Mouse (Mus musculus) retina, postnatal 7 days (tissue): ENCODE results near the gene Adamts4.
A peak's percentile ranks its signal among the peaks of the same experiment; 100 is the strongest.
"Not testable (repeated sequence)": the region's sequence is repeated elsewhere in the genome, so short reads cannot be mapped to it uniquely, and the experiment has no call there.

ENCODE experiments used
- DNase-seq: peaks from one replicate; pipeline ENCODE4 v3.0.0-alpha.2; 2012; ENCODE audit warnings: low read depth, low spot score

Adamts4 gene

GRCm38 (mm10) chr1:171231844-171232243 is 18.4 kb upstream of the Adamts4 start:
- DNase-seq = no peak

DNA sequence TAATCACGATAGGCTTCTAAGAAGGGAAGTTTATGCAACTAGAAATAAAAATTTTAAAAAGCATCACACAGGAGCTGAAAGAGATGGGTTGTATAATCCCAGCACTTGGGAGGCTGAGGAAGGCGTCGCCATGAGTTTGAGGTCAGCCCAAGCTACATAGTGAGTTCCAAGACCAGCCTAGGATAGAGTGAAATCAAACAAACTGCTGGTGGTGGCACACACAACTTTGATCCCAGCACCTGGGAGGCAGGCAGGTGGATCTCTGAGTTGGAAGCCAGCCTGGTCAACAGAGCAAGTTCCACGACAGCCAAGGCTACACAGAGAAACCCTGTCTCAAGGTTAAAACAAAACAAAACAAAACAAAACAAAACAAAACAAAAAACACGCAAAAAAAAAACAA is 17.9 kb upstream of the Adamts4 start:
- DNase-seq = no peak

DNA sequence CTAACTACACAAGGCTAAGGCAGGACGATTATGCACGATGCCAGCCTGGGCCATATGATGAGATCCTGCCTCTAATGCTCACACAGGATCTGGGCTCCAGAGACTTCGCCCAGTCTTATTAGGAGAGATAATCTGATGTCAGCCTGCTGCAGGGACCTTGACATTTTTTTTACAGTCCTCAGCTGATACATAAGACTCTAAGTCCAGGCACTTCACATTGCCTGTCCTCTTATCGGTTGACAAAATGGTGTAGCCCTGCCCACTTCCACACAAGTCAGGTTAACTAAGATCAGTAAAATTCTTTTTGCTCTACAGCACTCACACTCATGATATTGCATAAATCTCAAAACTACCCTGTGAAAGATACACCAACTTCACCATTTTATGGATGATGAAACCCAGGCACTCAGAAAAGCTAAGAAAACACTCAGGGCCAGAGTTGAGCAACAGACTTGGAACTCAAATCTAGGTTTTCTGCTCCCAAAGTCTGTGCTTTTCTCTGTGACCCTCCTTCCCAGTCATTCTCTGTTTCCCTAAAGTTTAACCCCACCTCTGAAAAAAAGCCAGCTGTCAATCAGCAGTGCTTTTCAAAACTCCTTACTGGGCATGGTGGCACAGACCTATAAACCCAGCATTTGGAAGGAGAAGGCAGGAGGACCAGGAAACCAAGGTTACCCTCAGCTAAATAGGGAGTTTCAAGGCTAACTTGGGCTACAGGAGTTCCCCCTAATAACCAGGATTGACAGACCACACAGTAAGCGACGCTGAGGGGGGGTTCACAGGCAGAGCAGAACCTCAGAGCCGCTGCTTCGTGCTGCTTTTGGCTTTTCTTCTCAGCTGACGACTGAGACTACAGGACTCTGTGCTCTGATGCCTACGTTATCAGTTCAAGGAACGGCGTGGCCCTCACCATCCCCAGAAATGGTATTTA is 17.2 kb upstream of the Adamts4 start:
- DNase-seq = no peak

DNA sequence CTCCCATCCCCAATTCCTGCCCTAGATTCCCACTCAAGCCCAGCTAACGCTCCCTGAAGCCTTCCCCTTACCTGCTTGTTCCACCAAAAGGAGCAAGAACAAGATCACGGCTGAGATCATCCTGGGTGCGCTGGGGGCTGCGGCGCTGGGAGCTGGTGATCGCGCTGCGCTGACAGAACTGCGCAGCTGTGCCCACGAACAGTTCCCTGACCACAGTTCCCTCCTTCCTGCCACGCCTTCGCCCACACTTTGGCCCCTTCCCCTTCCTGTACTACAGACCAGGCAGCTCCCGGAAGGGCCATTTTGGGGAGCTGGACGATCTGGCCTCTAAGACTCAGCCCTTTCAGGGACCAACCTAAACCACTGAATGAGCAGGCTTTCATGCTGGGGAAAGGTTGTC is 16.1 kb upstream of the Adamts4 start, which contains the start of gene Fcer1g:
Fcer1g (minus strand) TSS at position 240 of the 400 bp plus-strand sequence.
- no peak for DNase-seq

GRCm38 (mm10) chr1:171234538-171234937 is 15.7 kb upstream of the Adamts4 start:
- DNase-seq = no peak

DNA sequence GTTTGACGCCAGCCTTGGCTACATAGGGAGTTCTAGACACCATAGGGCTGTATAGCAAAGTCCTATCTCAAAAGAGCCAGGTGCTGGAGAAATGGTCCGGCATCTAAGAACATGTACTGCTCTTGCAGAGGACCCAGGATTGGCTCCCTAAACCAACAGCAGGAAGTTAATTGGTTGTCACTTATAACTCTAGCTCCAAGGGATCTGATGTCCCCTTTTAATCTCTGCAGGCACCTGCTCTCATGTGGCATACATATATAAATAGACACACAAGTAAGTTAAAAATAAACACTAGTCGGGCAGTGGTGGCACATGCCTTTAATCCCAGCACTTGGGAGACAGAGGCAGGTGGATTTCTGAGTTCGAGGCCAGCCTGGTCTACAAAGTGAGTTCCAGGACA is 14.4 kb upstream of the Adamts4 start:
- no peak for DNase-seq

- no peak for DNase-seq
Measured at GRCm38 (mm10) chr1:171237438-171237837, 12.8 kb upstream of the Adamts4 start.

DNA sequence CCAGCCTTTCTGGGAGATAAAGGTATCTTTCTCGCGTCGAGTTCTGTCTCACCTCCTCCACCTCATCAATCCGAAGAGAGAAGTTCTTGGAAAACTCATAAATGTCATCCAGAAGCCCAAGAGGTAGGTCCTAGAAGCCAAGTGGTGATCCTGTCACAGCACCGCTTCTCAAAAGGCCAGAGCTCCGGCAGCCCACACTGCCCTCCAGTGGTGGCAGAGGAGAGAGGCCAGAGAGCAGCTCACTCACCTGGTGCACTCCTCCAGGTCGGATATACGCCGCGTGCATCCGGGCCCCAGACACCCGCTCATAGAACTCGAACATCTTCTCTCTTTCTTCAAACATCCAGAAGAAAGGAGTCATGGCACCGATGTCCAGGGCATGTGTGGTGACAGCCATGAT is 11.8 kb upstream of the Adamts4 start:
- DNase-seq = peak; percentile 64

DNA sequence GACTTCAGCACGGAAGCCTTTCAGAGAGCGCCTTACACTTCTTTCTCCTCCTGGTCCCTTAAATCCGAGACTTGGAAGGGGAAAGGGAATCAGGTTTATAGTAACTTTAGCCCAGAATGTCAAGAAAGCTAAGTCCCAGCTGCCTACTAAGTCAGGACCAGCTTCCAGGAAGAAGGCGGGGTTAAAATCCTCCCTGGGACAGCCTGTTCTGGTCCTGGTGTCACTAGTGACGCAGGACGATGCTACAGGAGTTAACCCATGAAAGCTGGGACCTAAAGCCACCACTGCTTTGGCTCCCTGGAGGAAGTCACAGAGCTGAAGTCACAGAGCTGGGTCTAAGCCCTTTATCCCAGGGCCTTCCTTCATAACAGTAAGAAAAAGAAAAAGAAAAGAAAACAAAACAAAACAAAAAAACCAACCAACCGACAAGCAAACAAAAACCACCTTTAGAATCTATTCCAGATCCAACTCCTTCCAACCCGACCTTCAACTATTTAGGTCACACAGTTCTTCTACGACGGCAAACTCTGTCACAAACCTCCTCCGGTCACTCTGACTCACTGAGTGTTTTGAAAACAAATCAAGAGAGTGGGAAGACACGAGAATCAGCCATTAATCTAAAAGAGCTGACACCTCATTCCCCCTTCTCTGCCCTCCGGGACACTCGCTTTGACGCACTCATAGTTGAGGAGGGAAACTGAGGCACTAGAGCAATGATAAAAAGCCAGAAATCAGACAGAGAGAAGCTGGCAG is 10.1 kb upstream of the Adamts4 start:
- DNase-seq = no peak

GRCm38 (mm10) chr1:171240911-171241310 is 9.3 kb upstream of the Adamts4 start:
- DNase-seq = no peak

GRCm38 (mm10) chr1:171241952-171242351 is 8.3 kb upstream of the Adamts4 start:
- not testable (repeated sequence) for DNase-seq

DNA sequence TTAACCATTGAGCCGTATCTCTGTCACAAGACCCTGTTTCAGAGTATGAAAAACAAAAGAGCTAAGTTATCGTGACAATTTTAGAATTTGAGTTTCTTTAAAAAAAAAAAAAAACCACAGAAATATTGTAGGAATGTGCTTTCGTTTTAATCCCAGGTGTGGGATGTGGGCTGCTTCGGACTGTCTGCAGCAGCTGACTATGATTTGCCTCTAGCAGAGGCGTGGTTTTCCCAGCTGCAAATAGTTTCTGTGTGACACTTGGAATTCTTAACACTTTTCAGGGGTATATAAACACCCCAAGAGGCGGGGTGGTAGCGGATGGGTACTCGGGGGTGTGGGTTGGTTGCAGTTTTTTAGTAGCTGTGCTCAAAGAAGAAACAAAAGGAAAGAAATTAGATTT is 4.9 kb upstream of the Adamts4 start:
- no peak for DNase-seq

DNA sequence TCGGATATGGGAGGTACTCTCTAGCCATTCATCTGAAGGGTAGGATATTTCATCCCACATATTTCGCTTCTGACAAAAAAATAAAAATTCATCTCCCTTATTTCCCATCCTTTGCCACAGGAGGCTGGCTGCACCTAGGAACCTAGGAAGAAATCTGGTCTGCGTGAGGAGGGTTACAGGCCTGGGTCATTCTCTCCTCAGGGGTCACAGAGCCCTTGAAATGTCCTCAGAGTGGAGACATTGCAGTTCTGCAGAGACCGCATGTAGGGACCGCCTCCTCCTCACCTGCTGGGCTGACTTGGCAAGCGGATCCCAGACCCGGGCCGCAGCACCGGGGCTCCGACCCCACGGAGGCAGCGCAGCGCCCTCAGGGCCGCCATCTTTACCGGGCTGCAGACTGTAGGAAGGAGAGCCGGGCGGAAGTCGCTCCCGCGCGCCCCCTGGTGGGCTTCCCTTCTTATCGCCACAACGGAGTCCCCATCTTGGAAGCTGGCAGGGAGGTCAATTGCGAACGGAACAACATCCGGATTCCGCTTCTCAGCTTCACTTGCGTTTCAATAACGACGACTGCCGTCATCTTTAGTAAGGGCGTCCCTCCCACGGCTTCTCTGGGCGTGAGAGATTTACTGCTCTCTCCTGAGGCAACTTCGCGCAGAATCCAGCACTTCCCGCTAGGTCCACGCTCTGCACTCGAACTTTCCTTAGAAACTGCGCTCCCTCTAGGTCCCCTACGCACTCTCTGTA is 3.3 kb upstream of the Adamts4 start:
- peak; percentile 98 for DNase-seq

DNA sequence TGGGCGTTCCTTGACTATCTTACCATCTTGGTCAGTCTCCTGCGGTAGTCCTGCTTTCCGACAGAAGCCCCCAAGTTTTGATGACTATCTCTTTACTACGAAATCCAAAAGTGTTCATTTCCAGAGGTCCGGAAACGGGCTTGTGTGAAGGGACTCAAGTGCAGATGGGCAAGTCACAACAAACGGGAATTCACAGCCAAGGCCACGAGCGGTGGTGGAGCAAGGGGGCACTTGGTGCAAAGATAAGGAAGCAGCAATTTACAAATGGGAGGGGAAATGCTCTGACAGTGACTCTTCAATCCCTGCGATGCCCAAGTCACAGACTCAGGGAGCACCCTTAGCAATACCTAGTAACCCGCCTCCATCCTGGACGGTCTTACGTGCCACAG is 2.8 kb upstream of the Adamts4 start:
- no peak for DNase-seq

- DNase-seq = no peak
Measured at GRCm38 (mm10) chr1:171247916-171248315, 2.3 kb upstream of the Adamts4 start.

DNA sequence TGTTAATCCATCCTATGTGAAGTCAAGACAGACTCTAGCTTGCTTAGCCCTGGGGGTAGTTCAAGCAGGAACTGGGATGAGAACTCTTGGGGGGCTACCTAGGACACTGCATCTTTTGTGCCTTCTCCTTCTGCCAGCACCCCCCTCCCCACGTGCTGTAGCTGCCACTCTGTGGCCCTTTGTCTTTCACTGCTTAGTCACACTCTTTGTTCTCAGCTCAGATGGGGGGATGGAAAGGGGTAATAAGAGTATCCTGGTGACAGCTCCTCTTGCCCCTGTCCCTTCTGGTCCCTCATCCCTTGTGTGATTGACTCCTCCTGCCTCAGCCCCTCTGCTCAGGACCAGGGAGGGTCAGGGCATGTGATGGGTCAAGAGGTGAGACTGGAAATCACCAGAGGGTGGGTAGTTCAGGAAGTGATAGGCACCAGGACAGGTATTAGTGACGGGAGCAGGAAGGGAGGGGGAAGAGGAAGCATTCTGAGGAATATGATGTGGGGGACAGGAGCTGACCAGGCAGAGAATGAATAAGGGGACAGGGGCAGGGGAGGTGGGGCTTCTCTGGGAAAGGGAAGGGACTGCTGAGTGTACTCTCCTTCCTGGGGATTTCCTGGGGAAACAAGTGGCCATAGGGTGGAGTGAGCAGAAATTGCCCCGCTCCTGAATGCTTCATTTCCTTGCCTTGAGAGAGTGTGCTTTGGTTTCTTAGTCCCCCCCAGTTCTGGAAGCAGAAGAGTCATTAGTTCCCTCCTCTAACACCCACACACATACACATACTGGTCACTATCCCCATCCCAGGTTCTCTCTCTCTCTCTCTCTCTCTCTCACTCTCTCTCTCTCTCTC is 1.6 kb upstream of the Adamts4 start:
- DNase-seq = no peak

- DNase-seq = no peak
Measured at GRCm38 (mm10) chr1:171250680-171251593, 716 bp downstream of the Adamts4 start, which contains the start of gene Ndufs2. Gene Ndufs2, minus strand, starts transcription at chr1:171251388.

- no peak for DNase-seq
Measured at GRCm38 (mm10) chr1:171251594-171252324, 1.5 kb downstream of the Adamts4 start.

- DNase-seq = no peak
Measured at GRCm38 (mm10) chr1:171252415-171252814, 2.2 kb downstream of the Adamts4 start.
